In the genomic region with DNA sequence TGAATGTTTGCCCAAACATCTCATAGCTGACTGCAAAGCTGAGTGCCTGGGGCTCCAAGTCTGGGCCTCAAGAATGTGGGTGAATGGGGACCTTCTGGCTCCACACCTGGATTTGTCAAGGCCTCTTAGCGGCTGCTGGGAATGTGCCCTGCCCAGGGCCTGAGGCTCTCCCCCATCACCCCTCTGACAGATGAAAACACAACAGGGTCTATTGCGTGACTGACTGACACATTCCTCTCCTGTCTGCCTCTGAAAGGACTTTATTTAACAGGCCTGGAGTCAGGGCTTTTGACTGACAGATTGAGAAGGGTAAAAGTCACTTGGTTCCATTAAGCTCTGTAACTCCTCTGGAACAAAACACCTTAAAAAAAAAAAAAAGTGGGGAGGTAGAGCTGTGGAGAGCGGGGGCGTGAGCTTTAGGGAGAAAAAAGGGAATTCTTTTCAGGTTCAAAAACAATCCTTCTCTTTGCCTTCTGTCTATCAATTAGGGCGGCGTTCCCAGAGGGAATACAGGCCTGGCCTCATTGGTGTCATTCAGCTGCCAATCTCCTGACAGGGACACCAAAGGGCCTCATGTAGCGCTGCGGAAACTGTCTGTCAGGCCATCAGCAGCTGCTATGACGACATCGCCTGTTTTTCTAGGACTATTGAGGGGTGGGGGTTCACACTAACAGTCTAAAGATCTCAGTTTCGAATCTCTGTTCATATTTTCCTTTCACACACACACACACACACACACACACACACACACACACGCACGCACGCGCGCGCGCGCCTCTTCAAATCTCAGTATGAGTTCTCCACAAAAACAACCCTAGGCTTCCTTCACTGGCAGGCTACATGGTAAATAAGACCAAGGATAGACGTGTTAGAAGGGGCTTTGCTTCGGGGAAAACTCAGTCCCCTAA, we compare ENCODE assay signal across 8 mouse cellular contexts.
DNase-seq lines count a peak whose midpoint lies in the region; ATAC-seq and TF ChIP-seq lines count a peak whose summit lies in the region.
"Had no signal": no experiment of that assay in that cellular context is flagged by ENCODE, and none has a peak within 500 bp of the region (broad histone marks: within the 10 kb centered on the region; RNA-seq: fewer than 3 reads in every experiment).

No protein-coding gene starts in this region.

- H3K4me1 ChIP-seq in embryonic fibroblast, embryonic 13.5 days (ENCODE audit: control insufficient read depth, insufficient read depth, low read length) = peaks cover 4% of the 10 kb centered on the region; the same call in 1 of the 2 replicates
- H3K4me1 ChIP-seq in limb, embryonic 15.5 days = peaks cover 35% of the 10 kb centered on the region
- no peaks in the 10 kb centered on the region for H3K4me1 ChIP-seq in thymus, adult 2 months (replicated peaks; ENCODE audit: control insufficient read depth, insufficient read depth, low read length)

- no peak overlapping the region for H3K4me3 ChIP-seq in embryonic fibroblast, embryonic 13.5 days (ENCODE audit: insufficient read depth, low read length)
- H3K4me3 ChIP-seq in limb, embryonic 15.5 days = no peak overlapping the region
- H3K4me3 ChIP-seq in thymus, adult 2 months (ENCODE audit: control insufficient read depth, insufficient read depth, low read length) = no peak overlapping the region

- DNase-seq in right cerebral cortex, adult 18-20 months = peak; percentile 3
- DNase-seq in right cerebral cortex, postnatal 14 days = no peak
- DNase-seq in urinary bladder, postnatal 36 days (ENCODE audit: low spot score in 2 of 2) = no peak
- DNase-seq in thymus, adult 2 months = no peak
- no peak for DNase-seq in frontal cortex, adult 2 months (ENCODE audit: extremely low spot score in 1 of 2, low spot score in 1 of 2)
- DNase-seq: kidney, postnatal 36 days had no signal

- H3K27me3 ChIP-seq in limb, embryonic 15.5 days = peaks cover 4% of the 10 kb centered on the region; the same call in 1 of the 2 replicates
- no peaks in the 10 kb centered on the region for H3K27me3 ChIP-seq in thymus, adult 2 months (ENCODE audit: control insufficient read depth, insufficient read depth, low read length)

- no peaks in the 10 kb centered on the region for H3K36me3 ChIP-seq in limb, embryonic 15.5 days
- H3K36me3 ChIP-seq in thymus, adult 2 months (ENCODE audit: control insufficient read depth, insufficient read depth, low read length) = no peaks in the 10 kb centered on the region

- no peak overlapping the region for H3K9ac ChIP-seq in limb, embryonic 15.5 days

- 59% methylated on average over 21 of the region's 21 CpGs for WGBS in limb, embryonic 15.5 days
- WGBS in thymus, adult 2 months = 91% methylated on average over 21 of the region's 21 CpGs

- TF ChIP-seq CTCF in embryonic fibroblast, embryonic 13.5 days (IDR thresholded peaks at IDR 0.05; ENCODE audit: borderline replicate concordance, insufficient read depth, low read length) = no peak
- no peak for TF ChIP-seq CTCF in thymus, adult 2 months (IDR thresholded peaks at IDR 0.05; ENCODE audit: borderline replicate concordance, control insufficient read depth, extremely low read depth, insufficient read depth, low read length, poor library complexity)

- no peak for TF ChIP-seq POLR2A in embryonic fibroblast, embryonic 13.5 days (IDR thresholded peaks at IDR 0.05; ENCODE audit: low read depth, low read length)
- TF ChIP-seq POLR2A in thymus, adult 2 months (IDR thresholded peaks at IDR 0.05; ENCODE audit: control insufficient read depth, extremely low read depth, insufficient read depth, low read length, poor library complexity) = no peak

- H3K27ac ChIP-seq in embryonic fibroblast, embryonic 13.5 days (ENCODE audit: insufficient read depth, low read length) = peak overlapping the region; percentile 72
- H3K27ac ChIP-seq in limb, embryonic 15.5 days = peak overlapping the region; percentile 81
- no peak overlapping the region for H3K27ac ChIP-seq in thymus, adult 2 months (ENCODE audit: control insufficient read depth, insufficient read depth, low read length)

- H3K9me3 ChIP-seq in limb, embryonic 15.5 days = no peaks in the 10 kb centered on the region

- peak; percentile 68 for ATAC-seq in limb, embryonic 15.5 days (ENCODE audit: insufficient number of reproducible peaks, low FRiP score, low TSS enrichment, low read depth)

- peak overlapping the region; percentile 5; the same call in 1 of the 2 replicates for H3K4me2 ChIP-seq in limb, embryonic 15.5 days
